Mouse (Mus musculus) limb, embryonic 10.5 days (tissue): ENCODE data around the gene Mllt3. TPM values are rescaled to one million over a fixed set of nuclear protein-coding genes. Genes with fewer than 3 reads are reported as not detected.

Experiments used
- DNase-seq: peaks from one replicate; pipeline ENCODE4 v3.0.0-alpha.2; 2017; ENCODE audit warnings: low spot score
- H3K27ac ChIP-seq: fragments of 300-500 bp; sonication (generic); 2 replicates; pipeline ENCODE4 v1.5.1; 2016; ENCODE audit warnings: mild to moderate bottlenecking
- H3K27me3 ChIP-seq: fragments of 300-500 bp; sonication (generic); 2 replicates; pipeline ENCODE4 v1.6.1; 2016; ENCODE audit warnings: low read depth, mild to moderate bottlenecking; ENCODE audit not compliant: poor library complexity, severe bottlenecking
- H3K36me3 ChIP-seq: fragments of 300-500 bp; sonication (generic); 2 replicates; pipeline ENCODE4 v1.6.1; 2016; ENCODE audit warnings: mild to moderate bottlenecking, moderate library complexity
- H3K4me1 ChIP-seq: fragments of 300-500 bp; sonication (generic); 2 replicates; pipeline ENCODE4 v1.6.1; 2016
- H3K4me3 ChIP-seq: fragments of 300-500 bp; sonication (generic); 2 replicates; pipeline ENCODE4 v1.5.1; 2016; ENCODE audit warnings: mild to moderate bottlenecking, moderate library complexity
- H3K9me3 ChIP-seq: fragments of 300-500 bp; sonication (generic); replicated peaks from 2 replicates; pipeline ENCODE4 v1.6.1; 2016; ENCODE audit warnings: mild to moderate bottlenecking
- WGBS: fragments of 180-500 bp; shearing (Covaris S2); methylation state at CpG from one replicate; pipeline ENCODE4 v1.1.7; 2016; 5-methylcytosine and 5-hydroxymethylcytosine counted together
- polyA plus RNA-seq: library from polyadenylated mRNA; unstranded; fragments of >200 nt; fragmentation: Nextera tagmentation; extraction: Ambion mirVana; gene quantifications from 2 replicates; pipeline ENCODE4 v1.2.1, GENCODE M21; 2016

The Mllt3 gene
- polyA plus RNA-seq, 1 experiment from 2014 or later, result 49.7 TPM

DNA sequence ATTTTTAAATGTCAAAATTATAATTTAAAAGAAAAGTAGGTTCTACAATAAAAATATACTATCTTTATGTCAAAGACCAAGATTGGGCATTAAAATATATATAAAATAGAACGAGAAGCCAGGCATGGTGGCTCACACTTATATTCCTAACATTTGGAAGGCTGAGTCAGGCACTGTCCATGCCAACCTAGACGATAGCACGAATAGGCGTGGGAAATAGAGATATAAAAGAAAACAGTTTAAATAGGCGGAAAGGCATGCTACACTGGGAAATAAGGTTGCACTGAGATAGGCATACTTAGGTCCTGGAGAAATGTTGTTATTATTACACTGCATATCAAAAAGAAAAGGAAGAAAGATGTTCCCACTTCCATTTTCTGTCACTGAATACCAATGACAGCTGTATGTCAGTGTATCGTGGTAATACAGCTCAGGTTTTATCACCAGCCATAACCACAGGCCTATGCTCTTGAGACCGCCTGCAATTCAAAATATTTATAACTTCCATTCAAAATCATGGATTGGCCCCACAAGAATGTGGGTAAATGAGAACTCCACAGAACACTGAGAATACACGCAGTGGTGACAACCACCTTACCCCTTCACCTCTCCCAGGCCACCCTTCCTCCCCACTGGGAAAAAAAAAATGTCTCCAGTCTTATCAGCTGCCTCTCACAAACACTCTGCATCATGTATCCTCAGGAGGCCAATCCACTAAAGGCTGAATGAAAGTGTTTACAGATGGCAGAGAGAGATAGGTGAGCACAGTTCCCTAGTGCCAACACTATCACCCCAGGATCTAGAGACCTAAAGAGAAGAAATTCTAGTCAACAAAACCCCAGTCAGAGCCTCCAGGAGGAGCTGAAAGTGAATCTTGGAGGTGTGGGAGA, 102.6 kb downstream of the Mllt3 start:
- H3K27me3 ChIP-seq, result no peaks in the 10 kb centered on the region
- DNase-seq, result no peak
- no peaks in the 10 kb centered on the region; the same call in 1 of the 2 replicates for H3K36me3 ChIP-seq
- no peak overlapping the region for H3K4me3 ChIP-seq
- H3K27ac ChIP-seq, result no peak overlapping the region
- H3K4me1 ChIP-seq, result peaks cover 26% of the 10 kb centered on the region
- H3K9me3 ChIP-seq, result no peaks in the 10 kb centered on the region
- WGBS, result 93% methylated on average over 8 of the region's 8 CpGs

DNA sequence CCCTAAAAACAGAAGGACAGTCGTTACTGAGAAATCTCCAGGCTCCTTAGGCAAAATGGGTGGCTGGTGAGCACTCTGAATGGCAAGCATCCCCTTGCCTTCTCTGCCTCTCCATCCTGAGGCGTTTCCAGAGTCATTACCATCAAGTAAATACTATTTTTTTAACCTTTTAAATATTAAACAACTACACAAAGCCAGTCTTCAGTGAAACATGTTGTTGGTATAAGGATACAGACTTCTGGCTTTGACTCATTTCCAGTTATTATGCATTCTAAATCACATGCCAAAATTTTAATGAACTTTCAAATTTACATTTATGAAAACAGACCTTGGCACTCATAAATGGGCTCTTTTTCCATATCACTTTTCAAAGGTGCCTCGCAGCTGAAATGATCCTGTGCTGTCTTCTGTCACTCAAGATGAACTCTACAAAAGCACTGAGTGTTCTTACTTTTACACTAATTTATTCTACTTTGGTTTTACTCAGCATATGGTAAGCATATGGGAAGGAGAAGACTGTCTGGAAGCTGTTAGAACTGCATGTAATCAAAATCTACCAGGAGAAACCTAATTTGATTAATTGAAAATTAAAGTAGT, 104.5 kb downstream of the Mllt3 start:
- Histone ChIP-seq H3K9me3 (no peaks in the 10 kb centered on the region), H3K36me3 (no peaks in the 10 kb centered on the region; the same call in 1 of the 2 replicates), H3K4me3 (no peak overlapping the region), H3K27ac (no peak overlapping the region), H3K27me3 (no peaks in the 10 kb centered on the region), H3K4me1 (peaks cover 26% of the 10 kb centered on the region)
- DNase-seq, result no peak
- WGBS, result 64% methylated on average over 3 of the region's 3 CpGs

DNA sequence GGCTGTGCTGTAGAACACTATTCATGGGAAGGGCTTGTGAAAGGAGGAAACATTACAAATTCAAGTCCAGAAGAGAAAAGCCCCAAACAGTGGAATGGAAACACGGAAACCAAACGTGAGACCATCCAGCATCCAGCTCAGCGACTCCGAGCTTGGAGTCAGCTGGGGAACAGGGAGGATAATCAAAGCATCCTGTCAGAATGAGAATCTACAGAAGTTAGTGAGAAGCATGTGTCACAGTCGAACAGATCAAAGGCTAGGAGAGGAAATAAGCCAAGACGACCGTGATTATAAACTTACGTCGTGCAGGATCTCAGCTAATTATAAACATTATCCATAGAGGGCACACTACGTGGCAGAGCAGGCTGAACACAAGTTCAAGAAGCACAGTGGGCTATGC, 105.8 kb downstream of the Mllt3 start:
- Histone ChIP-seq H3K27ac (no peak overlapping the region), H3K36me3 (no peaks in the 10 kb centered on the region; the same call in 1 of the 2 replicates), H3K27me3 (no peaks in the 10 kb centered on the region), H3K4me3 (no peak overlapping the region), H3K9me3 (no peaks in the 10 kb centered on the region), H3K4me1 (peaks cover 28% of the 10 kb centered on the region)
- no peak for DNase-seq
- 18% methylated on average over 10 of the region's 10 CpGs for WGBS

DNA sequence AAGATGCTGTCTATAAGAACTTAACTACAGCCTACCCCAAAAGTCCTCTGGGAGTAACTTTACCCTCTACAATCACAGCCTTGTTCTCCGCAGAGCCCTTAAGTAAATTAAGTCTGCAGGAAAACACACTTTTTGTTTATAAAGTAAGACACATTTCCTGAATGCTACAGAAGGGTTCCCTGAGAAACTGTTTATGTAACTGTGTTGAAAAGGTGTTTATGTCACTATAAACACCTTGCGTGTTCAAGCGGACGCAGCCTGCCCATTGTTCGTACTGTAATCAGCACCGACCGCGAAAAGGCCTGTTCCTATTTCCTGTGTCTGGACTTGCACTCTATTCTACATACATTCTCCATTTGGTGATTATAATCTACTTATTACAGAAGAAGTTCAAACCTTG, 112.5 kb downstream of the Mllt3 start:
- Histone ChIP-seq H3K36me3 (no peaks in the 10 kb centered on the region), H3K9me3 (no peaks in the 10 kb centered on the region), H3K27ac (peak overlapping the region; percentile 12; the same call in 1 of the 2 replicates), H3K4me3 (no peak overlapping the region), H3K4me1 (peaks cover 24% of the 10 kb centered on the region), H3K27me3 (no peaks in the 10 kb centered on the region)
- no peak for DNase-seq
- WGBS, result 77% methylated on average over 8 of the region's 8 CpGs

DNA sequence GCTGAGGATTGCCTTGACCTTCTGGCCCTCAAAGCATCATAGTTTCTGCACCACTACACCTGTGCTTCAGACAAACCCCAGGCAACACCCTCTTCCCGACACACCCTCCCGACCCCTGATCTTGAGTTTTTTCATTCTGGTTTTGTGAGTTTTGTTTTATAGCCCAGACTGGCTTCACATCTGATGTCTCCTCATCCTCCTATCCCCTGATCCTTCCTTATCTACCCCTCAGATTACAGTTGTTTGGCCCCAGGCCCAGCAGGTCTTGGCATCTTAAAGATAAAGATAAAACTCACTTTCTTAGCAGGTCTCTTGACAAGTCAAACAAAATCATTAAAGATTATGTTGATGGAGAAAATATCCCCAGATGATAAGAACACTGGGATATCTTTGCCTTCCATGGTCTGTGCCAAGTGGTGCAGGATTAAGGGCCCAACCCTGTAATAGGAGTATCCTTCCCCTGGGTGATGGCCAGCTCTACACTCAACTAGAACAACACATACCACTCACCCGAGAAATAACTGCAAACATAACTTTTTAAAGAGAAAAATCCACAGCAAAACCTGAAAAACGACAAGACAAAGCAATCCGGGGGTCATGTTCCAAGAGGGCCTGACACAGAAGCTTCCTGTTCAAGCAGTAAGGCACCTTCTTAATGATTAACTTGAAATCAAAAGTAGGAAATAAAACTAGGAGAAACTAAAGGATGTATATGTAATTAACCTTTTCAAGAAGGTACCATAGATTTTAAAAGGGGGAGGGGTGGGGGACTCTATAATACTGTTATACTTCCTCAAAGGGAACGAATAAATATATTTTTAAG, 121.8 kb downstream of the Mllt3 start:
- H3K27ac ChIP-seq, result no peak overlapping the region
- no peaks in the 10 kb centered on the region for H3K27me3 ChIP-seq
- 90% methylated on average over 6 of the region's 6 CpGs for WGBS
- no peak overlapping the region for H3K4me3 ChIP-seq
- H3K4me1 ChIP-seq, result peaks cover 27% of the 10 kb centered on the region
- DNase-seq, result no peak
- H3K36me3 ChIP-seq, result no peaks in the 10 kb centered on the region
- no peaks in the 10 kb centered on the region for H3K9me3 ChIP-seq

DNA sequence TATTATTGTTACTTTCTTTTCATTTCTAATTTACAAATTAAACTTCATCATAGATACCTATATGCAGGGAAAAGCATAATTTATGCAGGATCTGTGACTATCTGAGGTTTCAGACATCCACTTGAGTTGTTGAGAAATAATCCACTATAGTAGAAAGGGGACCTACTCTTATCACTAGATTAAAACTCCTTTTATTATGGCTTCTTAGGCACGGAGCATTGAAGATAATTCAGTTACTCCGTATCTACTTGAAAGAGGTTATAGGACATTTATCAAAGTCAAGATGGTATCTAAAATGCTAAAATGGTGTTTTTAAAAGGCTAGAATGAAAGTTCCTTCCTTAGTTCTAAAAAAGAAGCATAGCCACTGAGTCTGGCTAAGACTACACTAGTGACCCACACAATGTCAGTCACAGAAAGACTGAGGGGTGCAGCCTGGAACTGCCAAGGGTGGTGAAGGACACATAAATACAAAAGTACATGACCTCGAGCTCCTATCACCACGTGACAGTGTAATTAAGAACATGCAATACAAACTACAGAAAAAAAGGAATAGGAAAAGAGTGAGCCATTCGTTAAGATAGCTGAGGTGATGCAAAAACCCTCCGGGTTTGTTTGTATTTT, 127.9 kb downstream of the Mllt3 start:
- Histone ChIP-seq H3K9me3 (no peaks in the 10 kb centered on the region), H3K27me3 (no peaks in the 10 kb centered on the region), H3K4me1 (peaks cover 12% of the 10 kb centered on the region), H3K36me3 (no peaks in the 10 kb centered on the region), H3K27ac (no peak overlapping the region), H3K4me3 (no peak overlapping the region)
- DNase-seq, result no peak
- WGBS, result 68% methylated on average over 6 of the region's 6 CpGs

DNA sequence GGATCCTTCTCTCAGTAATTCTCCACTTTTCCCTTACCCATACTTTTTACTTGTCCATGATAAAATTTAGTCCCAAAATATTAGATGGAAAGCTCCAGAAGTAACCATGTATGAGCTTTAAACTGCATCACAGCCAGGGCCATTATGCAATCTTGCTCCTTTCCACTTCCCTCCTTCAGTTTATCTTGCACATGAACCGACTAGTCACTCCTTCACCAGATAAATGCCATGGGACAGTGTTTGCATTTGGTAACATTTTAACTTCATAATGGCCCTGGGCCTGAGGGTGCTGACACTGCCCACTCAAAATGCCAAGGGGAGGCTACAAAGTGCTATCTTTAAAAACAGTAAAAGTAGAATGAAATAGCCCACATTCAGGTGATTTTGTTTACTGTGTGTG, 128.4 kb downstream of the Mllt3 start:
- H3K36me3 ChIP-seq, result no peaks in the 10 kb centered on the region
- DNase-seq, result no peak
- H3K27ac ChIP-seq, result no peak overlapping the region
- H3K4me1 ChIP-seq, result peaks cover 18% of the 10 kb centered on the region
- H3K4me3 ChIP-seq, result no peak overlapping the region
- H3K9me3 ChIP-seq, result no peaks in the 10 kb centered on the region
- no peaks in the 10 kb centered on the region for H3K27me3 ChIP-seq
- 89% methylated on average over 1 of the region's 1 CpGs for WGBS

DNA sequence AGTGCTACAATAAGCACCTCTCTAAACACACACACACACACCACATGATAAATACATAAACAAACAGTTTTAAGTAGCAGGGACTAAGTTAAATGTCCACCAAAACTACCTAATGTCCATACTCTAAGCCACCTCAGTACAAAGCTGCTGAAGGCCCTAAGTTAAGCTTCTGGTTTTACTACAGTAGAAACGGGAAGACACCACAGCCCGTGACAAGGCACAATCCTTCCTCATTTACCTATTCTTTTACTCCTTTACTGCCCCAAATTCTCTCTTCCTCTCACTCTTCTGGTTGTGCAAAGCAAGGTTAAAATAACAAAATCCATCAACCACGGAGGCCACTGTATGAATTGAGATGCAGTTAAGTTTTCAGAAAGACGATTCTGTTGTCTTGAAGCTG, 130.6 kb downstream of the Mllt3 start:
- Histone ChIP-seq H3K27ac (no peak overlapping the region), H3K4me3 (no peak overlapping the region), H3K9me3 (no peaks in the 10 kb centered on the region), H3K27me3 (no peaks in the 10 kb centered on the region), H3K4me1 (peaks cover 27% of the 10 kb centered on the region), H3K36me3 (no peaks in the 10 kb centered on the region)
- WGBS, result 87% methylated on average over 4 of the region's 4 CpGs
- DNase-seq, result no peak

DNA sequence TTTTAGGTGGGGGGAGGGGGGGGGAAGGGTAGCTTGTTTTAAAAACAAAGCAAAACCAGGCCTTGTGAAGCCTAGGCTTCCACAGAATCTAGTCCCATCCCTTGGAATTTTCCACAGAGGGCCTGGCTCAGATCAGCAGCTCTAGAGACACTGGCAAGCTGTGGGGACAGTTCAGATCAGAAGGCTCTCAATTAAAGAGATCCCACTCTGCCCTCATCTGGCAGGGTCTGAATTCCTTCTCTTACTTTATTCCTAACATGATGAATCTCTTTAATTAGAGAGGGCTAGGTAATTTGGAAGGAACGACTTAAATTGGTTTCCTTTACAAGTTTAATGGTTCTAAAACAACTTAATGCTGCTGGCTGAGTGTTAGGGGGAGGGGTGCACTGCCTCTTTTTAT, 132.0 kb downstream of the Mllt3 start:
- 7% methylated on average over 1 of the region's 1 CpGs for WGBS
- H3K4me3 ChIP-seq, result no peak overlapping the region
- H3K36me3 ChIP-seq, result no peaks in the 10 kb centered on the region
- H3K27me3 ChIP-seq, result no peaks in the 10 kb centered on the region
- H3K4me1 ChIP-seq, result peaks cover 27% of the 10 kb centered on the region
- DNase-seq, result no peak
- H3K9me3 ChIP-seq, result no peaks in the 10 kb centered on the region
- no peak overlapping the region for H3K27ac ChIP-seq

DNA sequence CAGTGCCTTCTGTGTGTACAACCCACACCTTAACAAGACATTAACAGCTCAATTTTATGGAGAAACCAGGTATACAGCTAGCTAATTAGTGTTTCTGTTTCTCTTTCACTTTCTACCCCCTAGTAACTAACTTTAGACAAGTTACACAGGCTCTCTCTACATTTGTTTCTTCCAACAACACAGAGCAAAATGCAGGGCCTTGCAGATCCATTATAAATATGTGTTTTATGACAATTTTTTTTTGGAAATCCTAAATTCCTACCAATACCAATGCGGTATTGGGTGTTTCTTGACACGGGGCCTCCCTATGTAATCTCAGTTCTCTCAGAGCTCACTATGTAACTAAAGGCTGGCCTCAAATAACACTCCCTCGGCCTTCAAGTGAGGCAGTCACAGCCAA, 139.7 kb downstream of the Mllt3 start:
- Histone ChIP-seq H3K9me3 (no peaks in the 10 kb centered on the region), H3K27me3 (no peaks in the 10 kb centered on the region), H3K27ac (no peak overlapping the region), H3K36me3 (no peaks in the 10 kb centered on the region), H3K4me1 (peaks cover 2% of the 10 kb centered on the region; the same call in 1 of the 2 replicates), H3K4me3 (no peak overlapping the region)
- DNase-seq, result no peak
- 91% methylated on average over 3 of the region's 3 CpGs for WGBS

DNA sequence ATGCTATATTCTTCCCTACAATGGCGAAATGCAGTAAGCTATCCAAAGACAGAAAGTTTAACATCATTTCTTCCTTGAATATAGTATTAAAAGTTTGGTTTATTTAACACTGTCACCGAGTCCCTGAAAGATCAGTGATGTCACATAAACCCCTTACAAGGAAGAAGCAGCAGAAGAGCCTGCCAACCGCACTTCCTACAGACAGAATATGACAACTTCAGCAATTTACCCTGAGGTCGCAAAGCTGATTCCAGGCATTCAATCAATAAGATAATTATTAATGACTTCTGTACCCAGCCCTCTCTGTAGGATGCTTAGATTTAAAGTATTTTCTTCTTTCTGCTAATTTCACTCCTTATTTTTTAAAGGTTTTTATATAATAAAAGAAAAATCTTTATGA, 140.2 kb downstream of the Mllt3 start:
- H3K27ac ChIP-seq, result no peak overlapping the region
- no peak overlapping the region for H3K4me3 ChIP-seq
- H3K9me3 ChIP-seq, result no peaks in the 10 kb centered on the region
- 0 out of 2 replicates have a peak, but pooled peaks cover 2% of the 10 kb centered on the region for H3K4me1 ChIP-seq
- DNase-seq, result no peak
- WGBS, result 90% methylated on average over 4 of the region's 4 CpGs
- H3K27me3 ChIP-seq, result no peaks in the 10 kb centered on the region
- no peaks in the 10 kb centered on the region for H3K36me3 ChIP-seq

DNA sequence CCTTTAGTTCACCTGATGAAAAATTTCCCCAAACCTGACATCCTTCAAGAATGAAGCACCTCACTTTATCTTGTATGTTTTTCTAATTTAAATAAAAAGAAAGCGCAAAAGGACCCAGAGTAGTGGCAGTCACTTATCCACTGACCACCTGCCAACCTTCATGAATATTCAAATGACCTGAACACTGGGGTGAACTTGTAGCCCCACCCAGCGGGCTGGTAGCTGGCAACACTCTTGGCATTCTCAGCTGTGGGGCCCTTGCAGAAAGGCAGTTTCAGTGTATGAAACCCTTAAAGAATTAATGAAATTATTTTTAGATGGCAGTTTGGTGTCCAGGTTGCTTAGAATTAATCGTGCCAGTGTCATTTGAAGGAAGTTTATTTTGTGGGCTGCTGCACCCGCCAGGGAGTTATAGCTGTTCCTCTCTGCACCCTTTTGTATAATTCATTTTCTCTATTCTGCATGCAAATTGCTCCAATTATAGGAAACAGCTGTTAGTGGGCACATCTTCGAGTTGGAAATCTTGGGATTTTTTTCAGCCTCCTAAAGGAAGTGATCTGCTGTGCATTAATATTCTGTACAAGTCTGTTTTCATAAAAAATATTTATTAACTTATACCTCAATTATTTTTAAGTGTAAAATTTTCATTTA, 149.8 kb downstream of the Mllt3 start:
- DNase-seq, result no peak
- H3K36me3 ChIP-seq, result 0 out of 2 replicates have a peak, but pooled peaks cover 2% of the 10 kb centered on the region
- no peaks in the 10 kb centered on the region for H3K4me1 ChIP-seq
- no peaks in the 10 kb centered on the region for H3K27me3 ChIP-seq
- H3K27ac ChIP-seq, result no peak overlapping the region
- H3K9me3 ChIP-seq, result no peaks in the 10 kb centered on the region
- 79% methylated on average over 5 of the region's 5 CpGs for WGBS
- no peak overlapping the region for H3K4me3 ChIP-seq
